ENCODE assay signal across 8 mouse cellular contexts in the genomic region with DNA sequence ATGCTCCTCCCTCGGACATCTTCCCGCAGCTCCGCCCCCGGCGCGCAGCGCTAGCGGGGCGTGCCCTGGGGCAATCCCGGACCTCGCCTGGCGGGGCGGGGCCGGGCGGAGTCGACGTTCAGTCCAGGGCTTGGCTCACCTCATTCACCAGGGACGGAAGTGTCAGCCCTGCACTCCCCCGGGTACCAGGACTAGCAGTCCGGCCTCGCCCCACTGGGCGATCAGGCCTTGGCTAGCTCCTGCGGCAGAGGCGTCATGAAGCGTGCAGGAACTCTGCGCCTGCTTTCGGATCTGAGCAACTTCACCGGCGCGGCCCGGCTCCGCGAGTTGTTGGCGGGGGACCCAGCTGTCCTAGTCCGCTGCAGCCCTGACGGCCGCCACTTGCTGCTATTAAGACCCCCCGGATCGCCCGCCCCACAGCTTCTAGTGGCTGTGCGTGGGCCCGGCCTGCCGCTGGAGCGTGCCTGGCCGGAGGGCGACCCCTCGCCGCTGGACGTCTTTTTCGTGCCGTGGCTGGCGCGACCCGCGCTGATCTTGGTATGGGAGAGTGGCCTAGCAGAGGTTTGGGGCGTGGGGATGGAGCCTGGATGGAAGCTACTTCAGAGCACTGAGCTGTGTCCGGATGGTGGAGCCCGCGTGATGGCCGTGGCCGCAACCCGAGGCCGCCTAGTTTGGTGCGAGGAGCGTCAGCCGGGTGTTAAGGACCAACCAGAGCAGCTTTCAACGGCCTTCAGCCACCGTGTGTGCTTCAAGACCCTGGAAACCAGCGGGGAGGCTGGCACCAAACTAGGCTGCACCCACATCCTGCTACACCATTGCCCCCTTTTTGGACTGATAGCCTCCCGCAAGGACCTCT. TPM values are rescaled to one million over a fixed set of nuclear protein-coding genes. Genes with fewer than 3 reads are reported as not detected.
DNase-seq lines count a peak whose midpoint lies in the region; ATAC-seq and TF ChIP-seq lines count a peak whose summit lies in the region.

Gene Hps6, plus strand, starts transcription at position 138 of the 856 bp plus-strand sequence.

- H3K4me3 ChIP-seq in ES-E14 (ENCODE audit: insufficient read depth in 1 of 2, low read depth in 1 of 2, low read length in 2 of 2, poor library complexity in 1 of 2, severe bottlenecking in 1 of 2), result peak within 1 kb of the TSS; percentile 76 to 83
- H3K4me3 ChIP-seq in forebrain, embryonic 16.5 days (replicated peaks; ENCODE audit: low read length), result peak within 1 kb of the TSS; percentile 63
- peak within 1 kb of the TSS; percentile 69 for H3K4me3 ChIP-seq in lung, embryonic 14.5 days (ENCODE audit: low read depth, low read length)

- H3K36me3 ChIP-seq in ES-E14 (ENCODE audit: control insufficient read depth, insufficient read depth, low read length, poor library complexity, severe bottlenecking), result no peaks in the 10 kb centered on the region
- no peaks in the 10 kb centered on the region for H3K36me3 ChIP-seq in forebrain, embryonic 16.5 days (ENCODE audit: control insufficient read depth, insufficient read depth)
- H3K36me3 ChIP-seq in lung, embryonic 14.5 days (ENCODE audit: insufficient read depth), result peaks cover 8% of the 10 kb centered on the region; the same call in 1 of the 2 replicates

- H3K9me3 ChIP-seq in ES-E14 (ENCODE audit: control insufficient read depth, insufficient read depth, low read depth, low read length), result no peaks in the 10 kb centered on the region
- no peaks in the 10 kb centered on the region for H3K9me3 ChIP-seq in forebrain, embryonic 16.5 days (ENCODE audit: control insufficient read depth, low read length)
- H3K9me3 ChIP-seq in lung, embryonic 14.5 days (ENCODE audit: low read depth, low read length), result no peaks in the 10 kb centered on the region

- TF ChIP-seq CTCF in lung, embryonic 14.5 days (IDR thresholded peaks at IDR 0.05; ENCODE audit: low read depth), result no peak

- 0 out of 2 replicates have a peak, but pooled peaks cover 2% of the 10 kb centered on the region for H3K27me3 ChIP-seq in forebrain, embryonic 16.5 days (replicated peaks; ENCODE audit: control insufficient read depth, insufficient read depth, low read length)
- H3K27me3 ChIP-seq in lung, embryonic 14.5 days (ENCODE audit: insufficient read depth, low read length), result no peaks in the 10 kb centered on the region

- no peak within 1 kb of the TSS for H3K27ac ChIP-seq in ES-E14 (ENCODE audit: insufficient read depth, low read depth, low read length, poor library complexity, severe bottlenecking)
- no peak within 1 kb of the TSS for H3K27ac ChIP-seq in forebrain, embryonic 16.5 days (ENCODE audit: low read length)
- H3K27ac ChIP-seq in lung, embryonic 14.5 days (ENCODE audit: low read depth), result peak within 1 kb of the TSS; percentile 36; the same call in 1 of the 2 replicates

- in situ Hi-C loops in ES-E14 (cut with MboI; ENCODE audit: low sequenced_read_pairs in 2 of 2, unreplicated experiment in 2 of 2), result no loop called here

- H3K4me2 ChIP-seq in forebrain, embryonic 16.5 days (ENCODE audit: low read length), result peak within 1 kb of the TSS; percentile 98
- peak within 1 kb of the TSS; percentile 100 for H3K4me2 ChIP-seq in lung, embryonic 14.5 days

- WGBS in forebrain, embryonic 16.5 days, result 2% methylated on average over 70 of the region's 70 CpGs
- WGBS in lung, embryonic 14.5 days, result 1% methylated on average over 70 of the region's 70 CpGs

- peak; percentile 77 for DNase-seq in ES-E14 (ENCODE audit: low read depth, low spot score)
- peak; percentile 90 to 91 for DNase-seq in cerebellum, adult 18-20 months
- peak; percentile 40 to 51 for DNase-seq in layer of hippocampus, adult 8-10 months (ENCODE audit: low spot score in 2 of 2)
- DNase-seq in lung, embryonic 14.5 days, result peak; percentile 89
- peak; percentile 78 to 80 for DNase-seq in thymus, adult 18-20 months

- peak within 1 kb of the TSS; percentile 65 for H3K9ac ChIP-seq in ES-E14 (ENCODE audit: insufficient read depth, low read depth, low read length, poor library complexity, severe bottlenecking)
- H3K9ac ChIP-seq in forebrain, embryonic 16.5 days (replicated peaks; ENCODE audit: low read depth, low read length), result peak within 1 kb of the TSS; percentile 68
- peak within 1 kb of the TSS; percentile 76 for H3K9ac ChIP-seq in lung, embryonic 14.5 days

- peaks cover 0 to 2% of the 10 kb centered on the region in 2 experiments; a peak in 1 of 4 replicates for H3K4me1 ChIP-seq in ES-E14 (ENCODE audit: control insufficient read depth in 2 of 2, insufficient read depth in 2 of 2, low read length in 2 of 2, poor library complexity in 1 of 2)
- H3K4me1 ChIP-seq in forebrain, embryonic 16.5 days (replicated peaks; ENCODE audit: control insufficient read depth, insufficient read depth, low read length), result peaks cover 7% of the 10 kb centered on the region
- peaks cover 4% of the 10 kb centered on the region; the same call in 1 of the 2 replicates for H3K4me1 ChIP-seq in lung, embryonic 14.5 days (ENCODE audit: insufficient read depth)

- ATAC-seq in forebrain, embryonic 16.5 days, result peak; percentile 49; the same call in 1 of the 2 replicates
- peak; percentile 82 to 90 for ATAC-seq in hematopoietic stem cell, adult 5-6 weeks (replicated peaks in 1 of 2; ENCODE audit: insufficient read depth in 1 of 2, low FRiP score in 2 of 2, low TSS enrichment in 1 of 2, low read depth in 1 of 2, poor library complexity in 2 of 2, severe bottlenecking in 2 of 2)
- ATAC-seq in lung, embryonic 14.5 days (ENCODE audit: insufficient read depth), result peak; percentile 93
- ATAC-seq in neutrophil, adult 5-6 weeks (ENCODE audit: extremely low read depth, insufficient number of reproducible peaks, low FRiP score, poor library complexity, severe bottlenecking), result peak; percentile 75

TF ChIP-seq in ES-E14, 5 proteins besides CTCF, POLR2A, EP300 and RAD21:
- TF ChIP-seq HCFC1 (IDR thresholded peaks at IDR 0.05; ENCODE audit: borderline replicate concordance, insufficient read depth, low read length), result no peak
- TF ChIP-seq ZNF384 (IDR thresholded peaks at IDR 0.05; ENCODE audit: low read depth, low read length), result no peak
- no peak for TF ChIP-seq CHD2 (IDR thresholded peaks at IDR 0.05; ENCODE audit: low read depth, low read length)

RNA-seq across cellular contexts. Expression of gene Hps6, which starts in this region (rescaled TPM):
- 4.9 and 6.9 TPM in 2 replicates for total RNA-seq in ES-E14 (2012; rRNA removed)
- 3.4 and 3.7 TPM in 2 replicates for polyA plus RNA-seq in forebrain, embryonic 16.5 days (2015; fragmentation: Nextera tagmentation; extraction: Ambion mirVana)
- 4.1 and 4.6 TPM in 2 replicates for total RNA-seq in hematopoietic stem cell, adult 5-6 weeks (2017)
- 1 to 10 TPM; 6.1 to 8.8 (median 8.2) TPM for total RNA-seq in layer of hippocampus, adult 8-10 months (2022)
- polyA plus RNA-seq in lung, embryonic 14.5 days (2014; fragmentation: Nextera tagmentation; extraction: Ambion mirVana), result 6.0 and 6.5 TPM in 2 replicates
- 6.8 and 8.3 TPM in 2 replicates for total RNA-seq in neutrophil, adult 5-6 weeks (2017)
